Mouse (Mus musculus): ENCODE results near the gene Tspear.

DNA sequence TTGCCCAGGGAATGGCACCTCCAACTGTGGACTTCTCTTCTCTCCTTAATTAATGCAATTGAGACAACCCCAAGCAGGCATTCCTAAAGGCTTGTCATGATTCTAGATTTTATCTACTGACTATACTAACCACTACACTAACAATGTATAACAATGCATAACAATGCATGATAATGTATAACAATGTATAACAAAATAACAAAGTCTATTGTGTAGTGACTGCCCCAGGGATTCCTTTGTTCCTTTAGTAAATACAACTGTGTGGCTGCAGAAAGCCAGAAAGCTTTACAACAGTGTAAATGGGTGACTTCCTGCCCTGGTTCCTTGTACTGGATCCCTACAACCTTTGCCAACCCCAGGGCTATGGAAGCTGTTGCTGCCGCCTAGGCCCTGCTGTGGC is 49.6 kb downstream of the Tspear start:
- TF ChIP-seq CTCF (IDR thresholded peaks at IDR 0.05; ENCODE audit: control insufficient read depth, insufficient read depth, insufficient replicate concordance, low read depth, low read length) (no peak), POLR2A (IDR thresholded peaks at IDR 0.05; ENCODE audit: control insufficient read depth, low read depth, low read length) (no peak)

All from testis, adult 2 months (tissue).